Mouse (Mus musculus) bone marrow macrophage, adult 2 months (primary cell): ENCODE measurements at regions not wholly inside any gene's neighbourhood (a gene's known extent, or its start where the extent isn't known, plus 50 kb on each side); places are given as distances from the start of the nearest gene placed in this dataset.
A peak's percentile ranks its signal among the peaks of the same experiment; 100 is the strongest.

ENCODE experiments used
- CTCF ChIP-seq: IDR thresholded peaks from 2 replicates; pipeline ENCODE4 v1.5.1; 2012; ENCODE audit warnings: low read depth, mild to moderate bottlenecking, low read length, moderate library complexity
- POLR2A ChIP-seq: IDR thresholded peaks from 2 replicates; pipeline ENCODE4 v1.6.1; 2012; ENCODE audit warnings: mild to moderate bottlenecking, low read depth, low read length, borderline replicate concordance

DNA sequence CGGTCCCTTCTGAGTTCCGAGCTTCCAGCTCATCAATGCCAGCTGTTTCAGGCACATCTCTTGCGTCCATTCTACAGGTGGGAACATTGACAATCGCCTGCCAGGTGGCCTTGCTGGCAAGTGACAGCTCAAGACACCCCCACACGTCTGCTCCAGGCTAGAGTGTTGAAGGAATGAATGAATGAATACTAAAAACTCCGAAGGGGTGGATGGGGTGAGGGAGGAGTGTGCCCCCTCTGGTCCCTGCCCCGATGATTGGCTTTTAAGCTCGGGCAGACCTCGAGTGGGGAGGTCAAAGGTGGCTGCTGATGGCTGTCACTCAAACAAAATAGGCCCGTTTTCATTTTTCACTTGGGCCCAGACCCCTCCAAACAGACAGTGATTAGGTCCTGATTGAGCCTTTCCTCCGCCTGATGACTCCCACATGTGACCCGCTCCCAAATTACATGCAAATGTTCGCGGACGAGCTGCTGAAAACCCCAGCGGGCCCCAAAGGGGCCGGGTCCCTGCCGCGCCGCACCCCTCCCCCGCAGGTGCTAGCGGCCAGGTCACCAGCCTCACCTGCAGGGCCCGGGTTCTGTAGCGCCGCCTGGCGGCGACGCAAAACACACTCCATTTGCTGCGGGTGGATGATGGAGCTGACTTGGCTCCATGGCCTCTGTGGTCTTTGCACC lies 69.5 kb downstream of the Barx1 start:
- TF ChIP-seq CTCF: peak; percentile 73
- TF ChIP-seq POLR2A: no peak
